Mouse (Mus musculus) liver, adult (tissue): ENCODE measurements around the gene Fgf14.

Source experiments
- GATA4 ChIP-seq: IDR thresholded peaks from 2 replicates; pipeline ENCODE4 v1.6.1; 2014; ENCODE audit warnings: mild to moderate bottlenecking, low read length; ENCODE audit not compliant: insufficient replicate concordance

Gene Fgf14

GRCm38 (mm10) chr14:124561544-124561943 lies 115.4 kb downstream of the Fgf14 start:
- TF ChIP-seq GATA4: no peak

- TF ChIP-seq GATA4: no peak
These were observed 140.8 kb downstream of the Fgf14 start for GRCm38 (mm10) chr14:124536106-124536505.

GRCm38 (mm10) chr14:124532051-124532450 lies 144.9 kb downstream of the Fgf14 start:
- no peak for TF ChIP-seq GATA4

GRCm38 (mm10) chr14:124512009-124512408 lies 164.9 kb downstream of the Fgf14 start:
- TF ChIP-seq GATA4: no peak

DNA sequence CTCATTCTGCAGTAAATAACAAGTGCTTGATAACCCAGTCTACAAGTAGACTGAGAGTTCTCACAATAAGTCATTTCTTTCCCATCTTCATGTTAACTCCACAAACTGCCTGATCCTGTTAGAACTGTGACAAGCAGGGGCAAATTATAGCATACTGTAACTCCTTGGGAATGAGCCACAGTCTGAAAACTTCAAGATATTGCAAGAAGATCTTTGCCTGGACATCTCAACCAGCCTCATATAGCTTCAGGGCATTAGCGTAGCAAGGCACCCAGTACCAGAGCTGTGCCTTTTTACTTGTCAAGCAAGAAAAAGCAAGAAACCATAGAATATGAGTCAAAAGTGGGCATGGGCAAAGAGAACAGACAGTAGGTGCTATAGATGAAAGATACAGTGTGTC lies 188.0 kb downstream of the Fgf14 start:
- no peak for TF ChIP-seq GATA4

DNA sequence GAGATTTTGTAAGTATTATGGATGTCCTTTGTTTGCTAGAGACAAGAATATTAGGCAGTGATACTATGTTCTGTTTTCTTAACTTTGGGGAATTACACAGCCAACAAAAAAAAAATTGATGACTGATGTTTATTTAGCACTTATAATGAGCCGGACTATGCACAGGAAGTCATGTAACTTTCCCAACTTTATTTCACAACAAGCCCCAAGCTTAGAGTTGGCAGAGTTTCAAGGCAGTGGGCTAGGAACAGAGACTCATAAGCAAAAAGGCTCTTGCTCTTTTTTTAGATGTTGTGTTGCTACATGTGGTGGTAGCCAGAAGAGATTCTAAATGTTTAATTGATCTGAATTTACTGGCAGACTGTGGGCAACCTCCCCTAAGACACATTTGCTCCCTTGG lies 191.7 kb downstream of the Fgf14 start:
- no peak for TF ChIP-seq GATA4

DNA sequence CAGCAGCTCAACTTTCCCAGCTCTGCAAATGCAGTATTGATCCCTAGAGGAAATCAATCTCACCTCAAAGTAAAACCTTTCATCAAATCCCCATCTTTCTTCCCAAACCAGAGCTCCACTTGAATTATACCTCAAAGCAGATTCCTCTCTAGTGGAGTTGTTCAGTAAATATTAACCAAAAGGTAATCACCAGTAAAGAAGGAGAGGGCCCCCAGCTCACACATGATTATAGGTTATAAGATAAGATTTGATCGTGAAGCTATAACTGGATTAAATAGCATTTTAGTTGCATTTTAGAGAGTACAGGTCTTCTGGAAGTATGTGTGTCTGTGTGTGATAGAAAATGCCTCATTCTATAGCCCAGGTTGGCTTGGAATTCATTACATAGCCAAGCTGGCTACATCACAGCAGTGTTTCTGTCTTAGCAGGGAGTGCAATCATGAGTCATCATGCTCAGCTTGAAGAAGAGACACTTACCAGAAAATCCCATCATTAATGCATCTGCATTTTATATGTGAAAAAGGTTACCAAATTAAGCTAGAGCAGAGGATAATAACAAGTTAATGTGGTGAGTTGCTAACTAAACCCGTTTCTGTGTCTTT lies 202.8 kb downstream of the Fgf14 start:
- TF ChIP-seq GATA4: no peak

- no peak for TF ChIP-seq GATA4
These were observed 206.0 kb downstream of the Fgf14 start for GRCm38 (mm10) chr14:124470909-124471308.

- no peak for TF ChIP-seq GATA4
These were observed 221.8 kb downstream of the Fgf14 start for GRCm38 (mm10) chr14:124455120-124455519.

- no peak for TF ChIP-seq GATA4
These were observed 230.7 kb downstream of the Fgf14 start for GRCm38 (mm10) chr14:124446096-124446840.

- no peak for TF ChIP-seq GATA4
These were observed 232.1 kb downstream of the Fgf14 start for GRCm38 (mm10) chr14:124444831-124445230.

DNA sequence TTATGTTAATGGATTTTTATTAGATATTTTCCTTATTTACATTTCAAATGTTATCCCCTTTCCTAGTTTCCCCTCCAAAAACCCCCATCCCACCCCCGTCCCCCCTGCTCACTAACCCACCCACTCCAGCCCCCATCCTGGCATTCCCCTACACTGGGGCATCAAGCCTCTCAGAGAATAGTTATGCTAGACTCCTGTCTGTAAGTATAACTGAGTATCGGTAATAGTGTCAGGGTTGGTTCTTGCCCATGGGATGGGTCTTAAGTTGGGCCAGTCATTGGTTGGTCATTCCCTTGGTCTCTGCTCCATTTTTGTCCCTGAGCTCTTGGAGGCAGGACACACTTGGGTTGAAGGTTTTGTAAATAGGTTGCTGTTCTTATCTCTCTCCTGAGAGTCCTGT lies 265.0 kb downstream of the Fgf14 start:
- TF ChIP-seq GATA4: no peak

DNA sequence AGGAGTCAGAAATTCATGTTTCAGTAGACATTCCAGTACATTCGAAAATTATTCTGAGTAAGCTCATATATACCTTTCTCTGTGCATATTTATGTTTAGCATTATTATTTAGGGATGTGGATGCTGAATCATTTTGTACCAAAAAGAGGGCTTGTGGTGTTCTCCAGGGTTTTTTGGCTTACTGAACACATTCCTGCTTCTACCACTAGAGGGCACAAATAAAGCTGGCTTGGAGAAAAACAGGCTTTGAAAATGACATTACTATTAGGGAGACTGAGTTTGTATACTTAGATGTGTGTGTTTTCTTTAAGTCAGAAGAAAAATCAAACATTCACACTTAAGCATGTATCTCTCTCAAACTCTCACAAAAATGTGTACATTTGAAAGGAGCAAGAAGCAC lies 266.0 kb downstream of the Fgf14 start:
- no peak for TF ChIP-seq GATA4

- no peak for TF ChIP-seq GATA4
These were observed 348.5 kb downstream of the Fgf14 start for GRCm38 (mm10) chr14:124328391-124328790.

- no peak for TF ChIP-seq GATA4
These were observed 357.8 kb downstream of the Fgf14 start for GRCm38 (mm10) chr14:124319017-124319718.

DNA sequence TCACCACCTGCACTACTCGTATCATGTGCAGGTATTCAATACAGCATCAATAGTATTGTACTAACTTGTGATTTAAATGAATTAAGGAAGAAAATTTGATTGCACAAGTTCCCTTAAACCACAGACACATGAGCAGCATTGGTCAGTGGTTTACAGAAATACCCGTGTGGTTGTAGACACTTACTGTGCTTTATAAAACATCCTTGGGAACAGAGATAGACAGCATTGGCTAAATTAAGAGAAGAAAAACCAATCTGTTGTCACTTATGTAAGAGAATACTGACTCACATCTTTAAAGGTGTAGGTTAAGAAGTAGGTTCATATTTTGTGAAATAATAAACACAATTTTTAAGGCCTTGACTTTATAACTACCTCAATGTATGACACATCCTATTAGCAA lies 361.4 kb downstream of the Fgf14 start:
- TF ChIP-seq GATA4: no peak
